Mouse (Mus musculus) myocyte (in vitro differentiated cells): ENCODE measurements around the gene Zbtb42. TPM values are rescaled to one million over a fixed set of nuclear protein-coding genes. Genes with fewer than 3 reads are reported as not detected.

Experiments
- H3K27me3 ChIP-seq: one replicate; pipeline ENCODE4 v1.6.1; 2011; ENCODE audit not compliant: control insufficient read depth, insufficient read depth, insufficient read length
- H3K36me3 ChIP-seq: one replicate; pipeline ENCODE4 v1.6.1; 2011; ENCODE audit not compliant: control insufficient read depth, insufficient read depth
- H3K4me2 ChIP-seq: one replicate; pipeline ENCODE4 v1.6.1; 2011; ENCODE audit warnings: low read depth, control low read depth
- H3K4me3 ChIP-seq: one replicate; pipeline ENCODE4 v1.5.1; 2011; ENCODE audit warnings: mild to moderate bottlenecking, control low read depth, moderate library complexity
- H3K79me2 ChIP-seq: one replicate; pipeline ENCODE4 v1.6.1; 2011; ENCODE audit not compliant: control insufficient read depth, insufficient read depth
- H3ac ChIP-seq: one replicate; pipeline ENCODE4 v1.6.1; 2011; ENCODE audit not compliant: control insufficient read depth, insufficient read length
- CEBPB ChIP-seq: IDR thresholded peaks from 2 replicates; pipeline ENCODE4 v1.6.1; 2011; ENCODE audit warnings: mild to moderate bottlenecking, moderate library complexity; ENCODE audit not compliant: poor library complexity, insufficient read depth, severe bottlenecking
- E2F4 ChIP-seq: IDR thresholded peaks from one replicate; pipeline ENCODE4 v1.6.1; 2011; ENCODE audit warnings: mild to moderate bottlenecking, control low read depth, moderate library complexity; ENCODE audit not compliant: insufficient read depth
- MAX ChIP-seq: IDR thresholded peaks from one replicate; pipeline ENCODE4 v1.6.1; 2011; ENCODE audit warnings: low read depth, mild to moderate bottlenecking, control low read depth
- MYOD1 ChIP-seq, 3 experiments: IDR thresholded peaks; one replicate each; pipeline ENCODE4 v1.6.1; 2011; ENCODE audit warnings: control low read depth in 2 of 3, low read depth in 2 of 3, mild to moderate bottlenecking in 2 of 3, moderate library complexity in 1 of 3; ENCODE audit not compliant: insufficient read length in 2 of 3, control insufficient read depth in 1 of 3
- MYOG ChIP-seq, 3 experiments: IDR thresholded peaks; one replicate each; pipeline ENCODE4 v1.6.1; 2011; ENCODE audit warnings: control low read depth in 2 of 3, low read depth in 2 of 3, mild to moderate bottlenecking in 2 of 3; ENCODE audit not compliant: insufficient read length in 2 of 3, control insufficient read depth in 1 of 3, insufficient read depth in 1 of 3
- POLR2A ChIP-seq: IDR thresholded peaks from one replicate; pipeline ENCODE4 v1.6.1; 2011; ENCODE audit warnings: low read depth, mild to moderate bottlenecking, control low read depth, moderate library complexity; ENCODE audit not compliant: insufficient read length
- POLR2AphosphoS2 ChIP-seq: IDR thresholded peaks from one replicate; pipeline ENCODE4 v1.6.1; 2011; ENCODE audit warnings: low read depth, control low read depth; ENCODE audit not compliant: insufficient read length
- REST ChIP-seq: IDR thresholded peaks from one replicate; pipeline ENCODE4 v1.6.1; 2011; ENCODE audit warnings: mild to moderate bottlenecking, control low read depth, moderate library complexity; ENCODE audit not compliant: insufficient read depth, insufficient read length
- SRF ChIP-seq: IDR thresholded peaks from one replicate; pipeline ENCODE4 v1.6.1; 2011; ENCODE audit warnings: low read depth; ENCODE audit not compliant: control insufficient read depth, insufficient read length
- TCF12 ChIP-seq: IDR thresholded peaks from one replicate; pipeline ENCODE4 v1.6.1; 2011; ENCODE audit warnings: mild to moderate bottlenecking, control low read depth; ENCODE audit not compliant: poor library complexity, insufficient read depth, severe bottlenecking
- TCF3 ChIP-seq: IDR thresholded peaks from one replicate; pipeline ENCODE4 v1.6.1; 2011; ENCODE audit warnings: low read depth, control low read depth; ENCODE audit not compliant: insufficient read length
- USF1 ChIP-seq: IDR thresholded peaks from one replicate; pipeline ENCODE4 v1.6.1; 2011; ENCODE audit warnings: low read depth, mild to moderate bottlenecking, control low read depth, moderate library complexity
- polyA plus RNA-seq: library from polyadenylated mRNA; unstranded; fragments of >200 nt; fragmentation: generic; extraction: Trizol; gene quantifications from one replicate; pipeline ENCODE4 v1.2.1, GENCODE M21; 2012; ENCODE audit warnings: missing spikeins

Zbtb42 gene
- polyA plus RNA-seq, 1 experiment: 4.4 TPM

DNA sequence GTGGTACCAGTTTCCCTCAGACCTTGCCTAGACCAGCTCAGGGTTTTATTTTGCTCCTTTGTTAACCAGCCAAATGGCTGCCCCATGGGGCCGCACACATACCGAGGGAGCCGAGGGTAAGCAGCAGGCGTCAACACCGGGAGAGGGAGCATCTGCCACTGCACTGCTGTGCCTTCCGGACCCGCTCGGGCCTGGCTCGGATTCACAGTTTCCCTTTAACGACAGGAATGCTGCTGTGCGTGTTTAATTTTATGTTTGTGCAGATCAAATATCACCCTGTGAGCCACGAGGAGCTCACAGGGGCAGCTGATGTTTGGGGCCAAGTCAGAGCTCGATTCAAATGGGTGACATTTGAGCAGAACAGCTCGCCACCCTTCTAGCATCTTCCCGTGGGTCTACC lies 21.9 kb downstream of the Zbtb42 start:
- H3K4me3 ChIP-seq: no peak overlapping the region
- peak overlapping the region; percentile 45 for H3K4me2 ChIP-seq
- TF ChIP-seq MYOG (IDR thresholded peaks at IDR 0.05; ENCODE audit: control insufficient read depth in 1 of 3, insufficient read depth in 1 of 3, insufficient read length in 2 of 3, low read depth in 2 of 3): peak in 1 of 3 experiments; percentile 68
- peak in 2 of 3 experiments; percentile 19 to 64 for TF ChIP-seq MYOD1 (IDR thresholded peaks at IDR 0.05; ENCODE audit: control insufficient read depth in 1 of 3, insufficient read length in 2 of 3, low read depth in 2 of 3)
- TF ChIP-seq CEBPB: no peak
- H3ac ChIP-seq: no peak overlapping the region
- no peaks in the 10 kb centered on the region for H3K79me2 ChIP-seq
- H3K36me3 ChIP-seq: no peaks in the 10 kb centered on the region
- H3K27me3 ChIP-seq: no peaks in the 10 kb centered on the region

DNA sequence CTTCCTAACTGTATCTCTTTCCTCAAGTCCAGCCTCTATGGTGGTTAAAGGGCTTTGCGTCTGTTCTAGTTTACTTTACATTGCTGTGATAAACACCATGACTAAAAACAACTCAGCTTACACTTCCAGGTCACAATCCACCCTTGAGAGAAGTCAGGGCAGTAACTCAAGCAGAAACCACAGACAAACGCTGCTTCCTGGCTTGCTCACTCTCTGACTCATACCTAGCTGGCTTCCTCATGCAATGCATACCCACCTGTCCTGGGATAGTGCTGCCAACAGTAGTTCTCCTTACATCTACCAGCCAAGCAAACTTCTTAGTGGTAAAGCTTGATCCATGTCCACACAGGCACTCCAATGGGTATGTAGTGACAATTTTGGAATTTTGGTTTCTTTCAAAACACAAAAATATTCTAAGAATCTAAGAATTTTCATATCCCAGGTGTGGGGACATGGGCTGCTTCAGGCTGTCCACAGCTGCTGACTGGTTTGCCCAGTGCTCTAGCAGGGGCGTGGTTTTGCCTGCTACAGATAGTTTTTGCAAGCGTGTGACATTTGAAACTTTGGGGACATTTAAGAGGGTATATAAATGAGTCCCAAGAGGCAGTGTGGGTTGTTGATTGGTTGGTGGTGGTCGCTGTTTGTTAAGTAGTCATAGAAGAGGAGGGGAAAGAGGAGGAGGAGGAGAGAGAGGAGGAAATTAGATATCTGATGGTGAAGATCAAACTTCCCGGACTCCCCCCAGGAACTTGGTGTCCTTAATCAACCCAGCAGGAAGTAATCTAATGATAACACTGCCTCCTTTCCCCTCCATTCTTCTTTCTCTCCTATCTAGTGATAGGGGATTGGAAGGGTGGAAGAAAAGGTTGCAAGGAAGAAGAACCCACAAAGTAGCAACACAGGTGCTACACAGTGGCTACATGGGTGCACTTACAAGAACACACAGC lies 24.0 kb downstream of the Zbtb42 start:
- no peaks in the 10 kb centered on the region for H3K36me3 ChIP-seq
- no peak for TF ChIP-seq SRF
- no peak for TF ChIP-seq TCF3
- TF ChIP-seq MYOG (IDR thresholded peaks at IDR 0.05; ENCODE audit: control insufficient read depth in 1 of 3, insufficient read depth in 1 of 3, insufficient read length in 2 of 3, low read depth in 2 of 3): peak in 1 of 3 experiments; percentile 19
- no peak for TF ChIP-seq POLR2AphosphoS2
- no peak for TF ChIP-seq CEBPB
- TF ChIP-seq MYOD1 (IDR thresholded peaks at IDR 0.05; ENCODE audit: control insufficient read depth in 1 of 3, insufficient read length in 2 of 3, low read depth in 2 of 3): peak; percentile 8 to 66 (median 17)
- no peak for TF ChIP-seq E2F4
- TF ChIP-seq USF1: no peak

DNA sequence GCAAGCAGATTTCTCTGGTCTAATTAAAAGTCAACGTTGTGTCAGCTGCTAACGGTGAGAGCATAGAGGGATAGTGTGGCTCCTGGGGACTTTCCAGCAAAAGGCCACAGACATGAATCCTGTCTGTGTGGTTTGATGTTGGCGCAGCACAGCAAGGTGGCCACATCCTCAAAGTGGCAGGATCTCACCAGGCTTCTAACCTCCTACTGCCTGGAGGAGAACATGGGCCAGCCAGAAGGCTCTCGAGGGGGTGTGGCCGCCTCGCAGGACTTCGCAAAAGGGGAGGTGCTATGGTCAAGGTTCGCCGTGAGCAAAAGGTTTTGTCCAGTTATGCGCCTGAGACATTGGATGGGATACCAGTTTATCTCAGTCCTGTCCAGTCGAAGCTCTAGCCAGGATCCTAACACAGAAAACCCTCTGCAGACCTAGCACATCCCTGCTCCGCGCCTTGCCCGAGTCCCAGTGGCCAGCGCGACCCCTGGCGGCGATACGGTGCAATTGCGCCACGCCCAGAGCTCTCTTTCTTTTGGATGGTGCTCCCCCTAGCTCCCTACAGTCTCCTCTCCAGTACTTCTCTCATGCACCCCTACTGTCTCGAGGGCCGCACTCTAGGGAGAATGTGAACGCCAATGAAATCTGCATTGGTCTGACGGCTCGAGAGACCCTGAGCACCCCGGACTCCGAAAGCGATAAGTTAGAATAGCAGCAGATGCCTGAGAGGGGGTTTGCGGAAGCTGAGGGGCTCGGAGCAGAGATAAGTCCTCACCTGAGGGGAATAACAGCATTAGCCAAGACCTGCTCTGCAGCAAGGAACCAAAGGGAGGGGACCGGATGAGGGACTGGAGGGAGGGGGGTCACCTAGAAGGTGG lies 28.3 kb downstream of the Zbtb42 start:
- H3K27me3 ChIP-seq: peaks cover 4% of the 10 kb centered on the region
- H3K36me3 ChIP-seq: no peaks in the 10 kb centered on the region
- TF ChIP-seq POLR2A: no peak
- no peak for TF ChIP-seq REST
- TF ChIP-seq E2F4: no peak
- no peak for TF ChIP-seq TCF3
- no peak for TF ChIP-seq SRF
- no peak for TF ChIP-seq USF1
- no peak for TF ChIP-seq TCF12
- no peak for TF ChIP-seq MYOG (IDR thresholded peaks at IDR 0.05; ENCODE audit: control insufficient read depth in 1 of 3, insufficient read depth in 1 of 3, insufficient read length in 2 of 3, low read depth in 2 of 3)
- no peak for TF ChIP-seq CEBPB
- H3ac ChIP-seq: no peak overlapping the region
- H3K4me3 ChIP-seq: no peak overlapping the region
- no peaks in the 10 kb centered on the region for H3K79me2 ChIP-seq
- peak overlapping the region; percentile 67 for H3K4me2 ChIP-seq

More for the DNA sequence above, 24.0 kb downstream of the Zbtb42 start:
- no peak overlapping the region for H3K4me3 ChIP-seq
- H3ac ChIP-seq: no peak overlapping the region
- H3K79me2 ChIP-seq: no peaks in the 10 kb centered on the region
- no peaks in the 10 kb centered on the region for H3K27me3 ChIP-seq
- peak overlapping the region; percentile 7 for H3K4me2 ChIP-seq

DNA sequence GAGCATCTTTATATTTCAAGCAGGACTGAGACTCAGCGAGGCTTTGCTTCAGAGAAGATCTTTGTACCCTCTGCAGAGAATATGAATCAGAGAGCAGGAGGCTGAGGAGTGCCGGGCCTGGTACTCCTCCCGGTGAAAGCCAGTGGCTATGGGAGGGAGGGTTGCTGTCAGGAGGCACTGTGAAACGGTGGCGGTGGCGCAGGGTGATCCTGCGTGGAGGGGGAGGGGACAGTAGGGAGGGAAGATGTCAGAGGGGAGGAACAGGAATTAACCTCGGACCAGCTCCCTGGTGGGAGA lies 28.9 kb downstream of the Zbtb42 start:
- TF ChIP-seq MYOG (IDR thresholded peaks at IDR 0.05; ENCODE audit: control insufficient read depth in 1 of 3, insufficient read depth in 1 of 3, insufficient read length in 2 of 3, low read depth in 2 of 3) (no peak), MYOD1 (IDR thresholded peaks at IDR 0.05; ENCODE audit: control insufficient read depth in 1 of 3, insufficient read length in 2 of 3, low read depth in 2 of 3) (no peak), TCF12 (no peak), POLR2A (no peak)
- Histone ChIP-seq H3K4me2 (no peak overlapping the region), H3K4me3 (no peak overlapping the region), H3K36me3 (no peaks in the 10 kb centered on the region), H3K79me2 (no peaks in the 10 kb centered on the region), H3K27me3 (peaks cover 4% of the 10 kb centered on the region), H3ac (no peak overlapping the region)

DNA sequence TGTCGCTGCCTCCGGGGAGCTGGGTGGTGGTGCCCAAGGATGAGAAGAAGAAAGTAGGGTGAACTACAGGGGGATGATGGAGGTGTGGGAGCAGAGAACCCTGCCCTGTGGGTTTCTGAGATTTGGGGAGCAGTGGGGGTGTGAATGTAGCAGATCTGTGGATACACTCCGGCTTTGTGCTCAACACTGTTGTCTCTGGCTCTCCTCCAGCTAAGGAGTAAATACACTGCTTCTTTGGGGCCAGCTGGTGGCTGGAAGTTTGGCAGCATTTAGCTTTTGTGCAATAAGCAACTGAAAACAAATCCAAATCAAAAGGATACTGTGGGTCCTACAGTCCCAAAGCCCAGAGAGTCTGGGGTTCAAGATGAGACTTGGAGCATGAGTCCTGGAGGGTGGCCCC lies 35.4 kb downstream of the Zbtb42 start:
- Histone ChIP-seq H3K4me2 (no peak overlapping the region), H3K79me2 (no peaks in the 10 kb centered on the region), H3K27me3 (peaks cover 4% of the 10 kb centered on the region), H3ac (no peak overlapping the region), H3K4me3 (no peak overlapping the region), H3K36me3 (no peaks in the 10 kb centered on the region)
- TF ChIP-seq POLR2A (no peak), MAX (no peak), MYOG (IDR thresholded peaks at IDR 0.05; ENCODE audit: control insufficient read depth in 1 of 3, insufficient read depth in 1 of 3, insufficient read length in 2 of 3, low read depth in 2 of 3) (no peak), POLR2AphosphoS2 (no peak), USF1 (no peak), MYOD1 (IDR thresholded peaks at IDR 0.05; ENCODE audit: control insufficient read depth in 1 of 3, insufficient read length in 2 of 3, low read depth in 2 of 3) (no peak), SRF (no peak), REST (no peak), TCF12 (no peak), E2F4 (no peak), CEBPB (no peak)
